Mouse (Mus musculus): ENCODE measurements around the gene 2700097O09Rik.
"Not testable (repeated sequence)": the region's sequence is repeated elsewhere in the genome, so short reads cannot be mapped to it uniquely, and the experiment has no call there.

Gene 2700097O09Rik

GRCm38 (mm10) chr12:55049731-55050353, 30.1 kb downstream of the 2700097O09Rik start:
- in situ Hi-C loops (cut with MboI, MseI): no loop called here

- in situ Hi-C loops (cut with MboI, MseI): no loop called here
These were observed 38.9 kb downstream of the 2700097O09Rik start for GRCm38 (mm10) chr12:55041011-55041410.

- in situ Hi-C loops (cut with MboI, MseI): loop anchor here (10.0 kb wide), 1 partner anchor 522 kb away; no protein-coding TSS in a partner anchor
These were observed 52.8 kb downstream of the 2700097O09Rik start for GRCm38 (mm10) chr12:55027088-55027487.

GRCm38 (mm10) chr12:55023284-55023683, 56.6 kb downstream of the 2700097O09Rik start:
- in situ Hi-C loops (cut with MboI, MseI): loop anchor here (10.0 kb wide), 1 partner anchor 518 kb away; no protein-coding TSS in a partner anchor

GRCm38 (mm10) chr12:55019421-55019877, 60.5 kb downstream of the 2700097O09Rik start:
- in situ Hi-C loops (cut with MboI, MseI): no loop called here

GRCm38 (mm10) chr12:55017119-55017721, 62.7 kb downstream of the 2700097O09Rik start:
- in situ Hi-C loops (cut with MboI, MseI): no loop called here

- in situ Hi-C loops (cut with MboI, MseI): no loop called here
These were observed 63.4 kb downstream of the 2700097O09Rik start for GRCm38 (mm10) chr12:55016339-55017118.

GRCm38 (mm10) chr12:55015428-55015827, 64.5 kb downstream of the 2700097O09Rik start:
- in situ Hi-C loops (cut with MboI, MseI): no loop called here

- in situ Hi-C loops (cut with MboI, MseI): no loop called here
These were observed 66.1 kb downstream of the 2700097O09Rik start, which contains the start of gene Baz1a for GRCm38 (mm10) chr12:55013626-55014398. TSS of gene Baz1a (minus strand) at chr12:55014348.

- in situ Hi-C loops (cut with MboI, MseI): no loop called here
These were observed 66.9 kb downstream of the 2700097O09Rik start for GRCm38 (mm10) chr12:55013031-55013430.

GRCm38 (mm10) chr12:55007361-55008008, 72.4 kb downstream of the 2700097O09Rik start:
- in situ Hi-C loops (cut with MboI, MseI): no loop called here

GRCm38 (mm10) chr12:55006071-55006470, 73.8 kb downstream of the 2700097O09Rik start:
- in situ Hi-C loops (cut with MboI, MseI): no loop called here

GRCm38 (mm10) chr12:55004396-55004795, 75.5 kb downstream of the 2700097O09Rik start:
- in situ Hi-C loops (cut with MboI, MseI): no loop called here

- in situ Hi-C loops (cut with MboI, MseI): no loop called here
These were observed 76.1 kb downstream of the 2700097O09Rik start for GRCm38 (mm10) chr12:55003843-55004242.

GRCm38 (mm10) chr12:55002532-55002931, 77.4 kb downstream of the 2700097O09Rik start:
- in situ Hi-C loops (cut with MboI, MseI): not testable (repeated sequence)

GRCm38 (mm10) chr12:54999016-54999690, 80.8 kb downstream of the 2700097O09Rik start:
- in situ Hi-C loops (cut with MboI, MseI): no loop called here

GRCm38 (mm10) chr12:54998411-54998810, 81.5 kb downstream of the 2700097O09Rik start:
- in situ Hi-C loops (cut with MboI, MseI): no loop called here

- in situ Hi-C loops (cut with MboI, MseI): no loop called here
These were observed 82.9 kb downstream of the 2700097O09Rik start for GRCm38 (mm10) chr12:54996979-54997474.

GRCm38 (mm10) chr12:54995965-54996364, 83.9 kb downstream of the 2700097O09Rik start:
- in situ Hi-C loops (cut with MboI, MseI): no loop called here

Measured in regulatory T cell (primary cell).